Mouse (Mus musculus) erythroblast, embryonic 14.5 days (primary cell): Measurements from ENCODE around the gene Pacsin3. TPM values are rescaled to one million over a fixed set of nuclear protein-coding genes. Genes with fewer than 3 reads are reported as not detected.

Experiments used
- H3K27me3 ChIP-seq: 2 replicates; pipeline ENCODE4 v1.6.1; 2012; ENCODE audit warnings: inconsistent platforms; ENCODE audit not compliant: control insufficient read depth
- H3K36me3 ChIP-seq: 2 replicates; pipeline ENCODE4 v1.6.1; 2012; ENCODE audit warnings: mild to moderate bottlenecking, inconsistent platforms; ENCODE audit not compliant: control insufficient read depth
- H3K4me1 ChIP-seq: 2 replicates; pipeline ENCODE4 v1.6.1; 2012; ENCODE audit warnings: inconsistent platforms; ENCODE audit not compliant: control insufficient read depth
- H3K4me3 ChIP-seq: replicated peaks from 2 replicates; pipeline ENCODE3; 2012; ENCODE audit warnings: moderate library complexity, mild to moderate bottlenecking, inconsistent platforms
- H3K9me3 ChIP-seq: 2 replicates; pipeline ENCODE4 v1.6.1; 2012; ENCODE audit warnings: low read length, inconsistent platforms, mixed read lengths; ENCODE audit not compliant: control insufficient read depth
- GATA1 ChIP-seq: IDR thresholded peaks from 2 replicates; pipeline ENCODE4 v1.6.1; 2012; ENCODE audit warnings: low read length, inconsistent platforms, mixed read lengths
- TAL1 ChIP-seq: IDR thresholded peaks from 3 replicates; pipeline ENCODE4 v1.6.1; 2012; ENCODE audit warnings: low read length, inconsistent platforms, mixed read lengths
- polyA plus RNA-seq: library from polyadenylated mRNA; stranded (reverse); fragments of >175 nt; gene quantifications from 2 replicates; pipeline ENCODE4 v1.2.3, GENCODE M21; 2012

Gene Pacsin3
- polyA plus RNA-seq, 1 experiment: not detected

- H3K4me1 ChIP-seq: no peaks in the 10 kb centered on the region
Observed at GRCm38 (mm10) chr2:91309546-91309945, 53.8 kb downstream of the Pacsin3 start.

DNA sequence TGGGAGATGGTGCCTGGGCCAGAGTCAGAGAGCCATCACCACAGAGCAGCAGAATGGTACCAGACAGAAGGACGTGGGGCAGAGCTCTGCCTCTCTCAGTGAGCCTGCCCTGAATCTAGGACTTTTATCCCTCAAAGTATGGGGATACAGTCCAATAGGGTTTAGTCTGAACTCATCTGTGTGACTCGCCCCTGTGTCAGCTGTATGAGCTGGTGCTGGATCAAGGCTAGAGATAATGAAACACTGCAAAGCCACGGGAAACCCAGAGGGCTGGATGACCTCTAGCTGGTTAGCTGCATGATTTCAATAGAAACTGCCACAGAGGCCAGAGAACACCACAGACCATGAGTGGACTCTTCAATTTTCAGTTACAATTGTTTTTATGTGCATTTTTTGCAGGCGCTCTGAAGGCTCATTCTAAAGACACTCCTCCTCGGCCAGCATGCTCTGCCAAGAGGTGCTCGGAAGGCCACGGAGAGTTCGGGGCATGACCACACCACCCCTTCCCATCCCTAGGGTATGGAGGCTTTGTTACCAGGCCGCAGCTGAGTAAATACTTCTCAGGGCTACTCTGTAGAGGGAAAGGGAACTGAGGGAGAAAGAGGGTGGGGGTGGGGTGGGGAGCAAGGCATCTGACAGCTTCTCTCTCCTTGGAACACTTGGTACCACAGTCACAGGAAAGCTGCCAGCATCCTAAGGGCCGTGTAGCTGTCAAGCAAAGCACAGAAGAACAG is 57.0 kb downstream of the Pacsin3 start:
- no peaks in the 10 kb centered on the region for H3K4me1 ChIP-seq
- no peak for TF ChIP-seq GATA1
- TF ChIP-seq TAL1: no peak

More at GRCm38 (mm10) chr2:91309546-91309945, 53.8 kb downstream of the Pacsin3 start:
- no peaks in the 10 kb centered on the region for H3K9me3 ChIP-seq
- no peak overlapping the region for H3K4me3 ChIP-seq
- TF ChIP-seq TAL1 (no peak), GATA1 (no peak)
- H3K27me3 ChIP-seq: 0 out of 2 replicates have a peak, but pooled peaks cover 2% of the 10 kb centered on the region
- H3K36me3 ChIP-seq: no peaks in the 10 kb centered on the region

DNA sequence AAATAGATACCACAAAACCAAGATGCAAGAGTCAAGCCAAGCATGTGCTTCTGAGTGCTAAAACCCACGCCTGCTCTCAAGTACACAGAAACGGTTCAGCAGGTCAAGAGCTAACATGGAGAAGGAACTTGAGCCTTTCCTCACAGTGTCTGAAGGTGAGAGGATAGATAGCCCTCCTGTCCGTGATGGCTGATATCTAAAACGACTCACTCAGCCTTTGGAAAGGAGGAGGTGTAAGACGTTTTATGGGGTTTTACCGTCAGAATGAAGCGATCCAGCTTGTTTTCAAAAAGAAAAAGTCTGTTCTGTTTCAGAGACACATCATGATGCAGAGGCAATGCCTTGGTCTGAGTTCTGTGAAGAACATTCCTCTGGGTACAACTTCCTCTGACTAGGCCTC is 58.4 kb downstream of the Pacsin3 start:
- no peak for TF ChIP-seq GATA1
- no peak for TF ChIP-seq TAL1
- H3K27me3 ChIP-seq: no peaks in the 10 kb centered on the region
- no peaks in the 10 kb centered on the region for H3K36me3 ChIP-seq
- no peaks in the 10 kb centered on the region for H3K9me3 ChIP-seq
- no peaks in the 10 kb centered on the region for H3K4me1 ChIP-seq
- no peak overlapping the region for H3K4me3 ChIP-seq

More for the DNA sequence above, 57.0 kb downstream of the Pacsin3 start:
- 0 out of 2 replicates have a peak, but pooled peaks cover 2% of the 10 kb centered on the region for H3K27me3 ChIP-seq
- H3K36me3 ChIP-seq: no peaks in the 10 kb centered on the region
- H3K9me3 ChIP-seq: no peaks in the 10 kb centered on the region
- no peak overlapping the region for H3K4me3 ChIP-seq

Other genes starting within 250 kb of the Pacsin3 start
- 0.09 TPM in 1 of 2 replicates, not detected in the other for gene Rapsn, start 220.3 kb upstream of the Pacsin3 start, polyA plus RNA-seq
- 22.2 and 22.3 TPM in 2 replicates for gene Psmc3, start 201.9 kb upstream of the Pacsin3 start, polyA plus RNA-seq
- gene Slc39a13, start 185.5 kb upstream of the Pacsin3 start, polyA plus RNA-seq: 1.4 and 2.0 TPM in 2 replicates
- gene Spi1, start 173.6 kb upstream of the Pacsin3 start, polyA plus RNA-seq: 0.76 and 0.83 TPM in 2 replicates
- 0.01 TPM in 1 of 2 replicates, not detected in the other for gene Mybpc3, start 137.8 kb upstream of the Pacsin3 start, polyA plus RNA-seq
- gene Madd, start 72.1 kb upstream of the Pacsin3 start, polyA plus RNA-seq: 0.56 and 0.60 TPM in 2 replicates
- gene Nr1h3, start 53.1 kb upstream of the Pacsin3 start, polyA plus RNA-seq: 0.18 and 0.50 TPM in 2 replicates
- 0.16 and 0.23 TPM in 2 replicates for gene Acp2, start 53.1 kb upstream of the Pacsin3 start, polyA plus RNA-seq
- 0.05 and 0.06 TPM in 2 replicates for gene Ddb2, start 19.0 kb upstream of the Pacsin3 start, polyA plus RNA-seq
- gene Arfgap2, start 9.0 kb downstream of the Pacsin3 start, polyA plus RNA-seq: 3.5 and 3.7 TPM in 2 replicates
- gene 1110051M20Rik, start 188.8 kb downstream of the Pacsin3 start, polyA plus RNA-seq: 0.09 and 0.18 TPM in 2 replicates
- not detected in 2 replicates for gene Lrp4, start 201.6 kb downstream of the Pacsin3 start, polyA plus RNA-seq